Mouse (Mus musculus): Measurements from ENCODE around the gene Cenpt.

- no peak for TF ChIP-seq POLR2A (IDR thresholded peaks at IDR 0.05; ENCODE audit: low read depth, low read length)
- TF ChIP-seq CTCF (IDR thresholded peaks at IDR 0.05; ENCODE audit: borderline replicate concordance, insufficient read depth, low read length): no peak
Observed at GRCm38 (mm10) chr8:105810245-105810786, 42.8 kb downstream of the Cenpt start.
